Mouse (Mus musculus) G1E (cell line): ENCODE measurements around the gene Tmem63b. TPM values are rescaled to one million over a fixed set of nuclear protein-coding genes. Genes with fewer than 3 reads are reported as not detected.
A peak's percentile ranks its signal among the peaks of the same experiment; 100 is the strongest.

ENCODE experiments used
- ATAC-seq: 2 replicates; pipeline ENCODE4 v1.8.0; 2016; ENCODE audit warnings: mild to moderate bottlenecking; ENCODE audit not compliant: insufficient number of reproducible peaks, poor library complexity, low FRiP score, severe bottlenecking; ENCODE audit errors: extremely low read depth
- DNase-seq: peaks from one replicate; pipeline ENCODE4 v3.0.0; 2012; ENCODE audit warnings: low spot score
- H3K27me3 ChIP-seq: 2 replicates; pipeline ENCODE4 v1.6.1; 2012; ENCODE audit warnings: mild to moderate bottlenecking, low read length, inconsistent platforms; ENCODE audit not compliant: insufficient read depth
- H3K36me3 ChIP-seq: replicated peaks from 2 replicates; pipeline ENCODE3; 2012; ENCODE audit warnings: mild to moderate bottlenecking, inconsistent platforms
- H3K4me1 ChIP-seq: 2 replicates; pipeline ENCODE4 v1.6.1; 2012; ENCODE audit warnings: low read depth, low read length, inconsistent platforms, mixed read lengths; ENCODE audit not compliant: insufficient read depth
- H3K4me3 ChIP-seq: 2 replicates; pipeline ENCODE4 v1.5.1; 2012; ENCODE audit warnings: low read depth, mild to moderate bottlenecking, inconsistent platforms, low read length, moderate library complexity, mixed read lengths
- H3K9me3 ChIP-seq: replicated peaks from 2 replicates; pipeline ENCODE4 v1.6.1; 2012; ENCODE audit warnings: inconsistent platforms
- CTCF ChIP-seq: IDR thresholded peaks from 2 replicates; pipeline ENCODE4 v1.5.1; 2012; ENCODE audit warnings: low read depth, low read length, inconsistent platforms, mixed read lengths
- GATA1 ChIP-seq: IDR thresholded peaks from 2 replicates; pipeline ENCODE4 v1.6.1; 2012; ENCODE audit warnings: borderline replicate concordance, low read length, inconsistent platforms, mixed read lengths
- GATA2 ChIP-seq: IDR thresholded peaks from 2 replicates; pipeline ENCODE4 v1.6.1; 2012; ENCODE audit warnings: low read depth, low read length, inconsistent platforms, borderline replicate concordance
- POLR2AphosphoS5 ChIP-seq: IDR thresholded peaks from 2 replicates; pipeline ENCODE4 v1.6.1; 2012; ENCODE audit warnings: low read depth, low read length, inconsistent platforms; ENCODE audit not compliant: insufficient replicate concordance
- TAL1 ChIP-seq: conservative IDR thresholded peaks from 2 replicates; pipeline ENCODE4 v1.6.1; 2012; ENCODE audit warnings: low read depth, low read length, inconsistent platforms, mixed read lengths
- polyA plus RNA-seq: library from polyadenylated mRNA; stranded (reverse); fragments of >175 nt; gene quantifications from 2 replicates; pipeline ENCODE4 v1.2.3, GENCODE M21; 2012
- total RNA-seq, 2 experiments: library from RNA; stranded (forward) in 1 of 2; stranded (reverse) in 1 of 2; fragments of 200-1000 nt in 1 of 2; fragments of >200 nt in 1 of 2; fragmentation: Nextera tagmentation in 1 of 2; gene quantifications; 2 replicates each; pipeline ENCODE4 v1.2.3; 2014 to 2017

Gene Tmem63b
- total and polyA plus RNA-seq, 3 experiments: 9.9 to 25.0 (median 21.6) TPM

GRCm38 (mm10) chr17:45700496-45701235 lies 14.0 kb upstream of the Tmem63b start:
- no peak for DNase-seq
- no peaks in the 10 kb centered on the region for H3K27me3 ChIP-seq
- no peaks in the 10 kb centered on the region for H3K9me3 ChIP-seq
- no peak overlapping the region for H3K4me3 ChIP-seq
- TF ChIP-seq CTCF (no peak), POLR2AphosphoS5 (no peak), GATA2 (no peak), TAL1 (no peak), GATA1 (no peak)
- H3K4me1 ChIP-seq: peaks cover 63% of the 10 kb centered on the region
- peaks cover 42% of the 10 kb centered on the region for H3K36me3 ChIP-seq
- ATAC-seq: no peak

- peaks cover 64% of the 10 kb centered on the region for H3K4me1 ChIP-seq
- ATAC-seq: no peak
Measured at GRCm38 (mm10) chr17:45699039-45699740, 12.5 kb upstream of the Tmem63b start.

GRCm38 (mm10) chr17:45698368-45698767 lies 11.7 kb upstream of the Tmem63b start:
- Histone ChIP-seq H3K4me1 (peaks cover 65% of the 10 kb centered on the region), H3K9me3 (no peaks in the 10 kb centered on the region), H3K36me3 (peaks cover 52% of the 10 kb centered on the region), H3K4me3 (no peak overlapping the region), H3K27me3 (no peaks in the 10 kb centered on the region)
- no peak for TF ChIP-seq TAL1
- TF ChIP-seq GATA2: no peak
- no peak for TF ChIP-seq POLR2AphosphoS5
- TF ChIP-seq GATA1: no peak
- no peak for TF ChIP-seq CTCF
- DNase-seq: no peak
- no peak for ATAC-seq

More at GRCm38 (mm10) chr17:45699039-45699740, 12.5 kb upstream of the Tmem63b start:
- H3K36me3 ChIP-seq: peaks cover 45% of the 10 kb centered on the region
- no peaks in the 10 kb centered on the region for H3K27me3 ChIP-seq
- TF ChIP-seq POLR2AphosphoS5: no peak
- TF ChIP-seq GATA2: no peak
- TF ChIP-seq CTCF: no peak
- no peak for TF ChIP-seq GATA1
- no peak for TF ChIP-seq TAL1
- no peaks in the 10 kb centered on the region for H3K9me3 ChIP-seq
- no peak overlapping the region for H3K4me3 ChIP-seq
- no peak for DNase-seq

GRCm38 (mm10) chr17:45696981-45697380 lies 10.3 kb upstream of the Tmem63b start:
- peaks cover 63% of the 10 kb centered on the region for H3K36me3 ChIP-seq
- DNase-seq (no peak), ATAC-seq (no peak)
- no peaks in the 10 kb centered on the region for H3K27me3 ChIP-seq
- TF ChIP-seq CTCF (no peak), TAL1 (no peak), GATA2 (no peak)
- no peak overlapping the region for H3K4me3 ChIP-seq
- no peaks in the 10 kb centered on the region for H3K9me3 ChIP-seq
- H3K4me1 ChIP-seq: peaks cover 66% of the 10 kb centered on the region

- ATAC-seq (peak; percentile 91), DNase-seq (peak; percentile 70)
- H3K36me3 ChIP-seq: peaks cover 75% of the 10 kb centered on the region
- H3K9me3 ChIP-seq: no peaks in the 10 kb centered on the region
- H3K4me3 ChIP-seq: peak overlapping the region; percentile 64; the same call in 1 of the 2 replicates
- TF ChIP-seq TAL1 (no peak), POLR2AphosphoS5 (no peak), GATA2 (no peak), GATA1 (no peak), CTCF (no peak)
- no peaks in the 10 kb centered on the region for H3K27me3 ChIP-seq
- peaks cover 61% of the 10 kb centered on the region for H3K4me1 ChIP-seq
Measured at GRCm38 (mm10) chr17:45695227-45696120, 8.8 kb upstream of the Tmem63b start.

GRCm38 (mm10) chr17:45693812-45694565 lies 7.3 kb upstream of the Tmem63b start:
- no peak overlapping the region for H3K4me3 ChIP-seq
- H3K9me3 ChIP-seq: no peaks in the 10 kb centered on the region
- ATAC-seq (no peak), DNase-seq (no peak)
- no peaks in the 10 kb centered on the region for H3K27me3 ChIP-seq
- peaks cover 64% of the 10 kb centered on the region for H3K4me1 ChIP-seq
- no peak for TF ChIP-seq GATA2
- peaks cover 73% of the 10 kb centered on the region for H3K36me3 ChIP-seq
